Comparison of ENCODE assay signal across 14 mouse cellular contexts in the genomic region with DNA sequence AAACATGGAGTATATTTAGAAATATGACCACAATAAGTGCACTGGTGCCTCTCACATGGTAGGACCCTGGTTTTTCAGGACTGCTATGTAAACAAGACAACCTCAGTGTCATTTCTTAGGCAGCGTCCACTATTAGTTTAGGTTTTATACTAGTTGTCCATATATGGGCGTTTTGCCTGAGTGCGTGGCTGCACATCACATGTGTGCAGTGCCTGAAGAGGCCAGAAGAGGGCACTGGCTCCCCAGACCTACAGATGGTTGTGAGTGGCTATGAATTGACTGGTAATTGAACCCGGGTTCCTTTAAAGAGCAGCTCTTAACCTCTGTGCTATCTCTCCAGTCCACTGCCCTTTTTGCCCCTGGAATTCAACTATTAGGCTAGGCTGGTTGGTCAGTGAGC. TPM values are rescaled to one million over a fixed set of nuclear protein-coding genes. Genes with fewer than 3 reads are reported as not detected.
DNase-seq lines count a peak whose midpoint lies in the region; ATAC-seq and TF ChIP-seq lines count a peak whose summit lies in the region.
"Had no signal": no experiment of that assay in that cellular context is flagged by ENCODE, and none has a peak within 500 bp of the region (broad histone marks: within the 10 kb centered on the region; RNA-seq: fewer than 3 reads in every experiment).

No protein-coding gene starts in this region.

- H3K27me3 ChIP-seq in liver, embryonic 14.5 days (ENCODE audit: control insufficient read depth, insufficient read depth, low read length): no peaks in the 10 kb centered on the region
- no peaks in the 10 kb centered on the region for H3K27me3 ChIP-seq in liver, embryonic 12.5 days (replicated peaks)
- no peaks in the 10 kb centered on the region for H3K27me3 ChIP-seq in E14TG2a.4 (ENCODE audit: insufficient read depth, low read length)
- H3K27me3 ChIP-seq in midbrain, embryonic 13.5 days: no peaks in the 10 kb centered on the region
- H3K27me3 ChIP-seq: limb, embryonic 12.5 days had no signal

- DNase-seq in embryo, embryonic 9.5 days (ENCODE audit: extremely low spot score): peak; percentile 21
- DNase-seq in embryo, embryonic 11 days: no peak
- no peak for DNase-seq in liver, embryonic 14.5 days (ENCODE audit: low read depth in 3 of 3, low spot score in 3 of 3)
- DNase-seq in urinary bladder, postnatal 25 days (ENCODE audit: low spot score): no peak
- DNase-seq: gastrocnemius, postnatal 14 days; layer of hippocampus, adult 9-11 months had no signal

- 88% methylated on average over 4 of the region's 4 CpGs for WGBS in liver, embryonic 14.5 days (ENCODE audit: insufficient replicate concordance)
- 83% methylated on average over 4 of the region's 4 CpGs for WGBS in liver, embryonic 12.5 days (ENCODE audit: insufficient replicate concordance)
- 93% methylated on average over 4 of the region's 4 CpGs for WGBS in midbrain, embryonic 13.5 days

- H3K27ac ChIP-seq in liver, embryonic 14.5 days: no peak overlapping the region
- H3K27ac ChIP-seq in liver, embryonic 12.5 days: no peak overlapping the region
- H3K27ac ChIP-seq in midbrain, embryonic 13.5 days: no peak overlapping the region
- H3K27ac ChIP-seq: forebrain, embryonic 10.5 days; heart, embryonic 13.5 days; limb, embryonic 12.5 days had no signal

- TF ChIP-seq CTCF in liver, embryonic 14.5 days (IDR thresholded peaks at IDR 0.05; ENCODE audit: low read depth): peak; percentile 63
- peak; percentile 86 for TF ChIP-seq CTCF in E14TG2a.4 (conservative IDR thresholded peaks at IDR 0.05; ENCODE audit: low read length)

- no peak overlapping the region for H3K4me3 ChIP-seq in liver, embryonic 14.5 days (ENCODE audit: insufficient read depth in 1 of 2, low read depth in 2 of 2, low read length in 2 of 2)
- no peak overlapping the region for H3K4me3 ChIP-seq in liver, embryonic 12.5 days
- H3K4me3 ChIP-seq in E14TG2a.4 (replicated peaks; ENCODE audit: low read length): no peak overlapping the region
- no peak overlapping the region for H3K4me3 ChIP-seq in midbrain, embryonic 13.5 days (replicated peaks)
- H3K4me3 ChIP-seq: forebrain, embryonic 10.5 days; heart, embryonic 13.5 days; limb, embryonic 12.5 days had no signal

- ATAC-seq in liver, embryonic 14.5 days (ENCODE audit: insufficient read depth): no peak
- no peak for ATAC-seq in liver, embryonic 12.5 days
- ATAC-seq in common myeloid progenitor, adult 5-6 weeks (replicated peaks; ENCODE audit: low read depth, poor library complexity, severe bottlenecking): 0 out of 2 replicates have a peak, but pooled peaks have one; percentile 22
- ATAC-seq in midbrain, embryonic 13.5 days: no peak
- ATAC-seq: activated CD4-positive, CD25-positive, alpha-beta regulatory T cell, adult 4 months had no signal

- H3K9me3 ChIP-seq in liver, embryonic 14.5 days (ENCODE audit: control insufficient read depth, low read length): no peaks in the 10 kb centered on the region
- peaks cover 8% of the 10 kb centered on the region for H3K9me3 ChIP-seq in liver, embryonic 12.5 days (replicated peaks)
- H3K9me3 ChIP-seq in E14TG2a.4 (ENCODE audit: low read length): no peaks in the 10 kb centered on the region
- H3K9me3 ChIP-seq in midbrain, embryonic 13.5 days: no peaks in the 10 kb centered on the region
- H3K9me3 ChIP-seq: forebrain, embryonic 10.5 days; heart, embryonic 13.5 days had no signal

- no peaks in the 10 kb centered on the region for H3K4me1 ChIP-seq in liver, embryonic 14.5 days (replicated peaks; ENCODE audit: control insufficient read depth in 2 of 2, insufficient read depth in 2 of 2, low read length in 1 of 2)
- H3K4me1 ChIP-seq in liver, embryonic 12.5 days: peaks cover 14% of the 10 kb centered on the region; the same call in 1 of the 2 replicates
- H3K4me1 ChIP-seq in E14TG2a.4 (replicated peaks; ENCODE audit: low read depth, low read length): peaks cover 49% of the 10 kb centered on the region
- H3K4me1 ChIP-seq in midbrain, embryonic 13.5 days (replicated peaks): peaks cover 28% of the 10 kb centered on the region

- TF ChIP-seq EP300 in liver, embryonic 14.5 days (IDR thresholded peaks at IDR 0.05; ENCODE audit: low read depth): no peak

- H3K36me3 ChIP-seq in liver, embryonic 14.5 days (replicated peaks; ENCODE audit: control insufficient read depth, insufficient read depth, low read depth): no peaks in the 10 kb centered on the region
- H3K36me3 ChIP-seq in liver, embryonic 12.5 days: peaks cover 24% of the 10 kb centered on the region
- peaks cover 52% of the 10 kb centered on the region for H3K36me3 ChIP-seq in E14TG2a.4 (ENCODE audit: insufficient read depth, low read length)
- H3K36me3 ChIP-seq in midbrain, embryonic 13.5 days: peaks cover 8% of the 10 kb centered on the region

- no peak overlapping the region for H3K4me2 ChIP-seq in liver, embryonic 14.5 days (ENCODE audit: low read depth)
- H3K4me2 ChIP-seq in liver, embryonic 12.5 days: no peak overlapping the region
- H3K4me2 ChIP-seq in midbrain, embryonic 13.5 days (replicated peaks): no peak overlapping the region
- H3K4me2 ChIP-seq: heart, embryonic 13.5 days; limb, embryonic 12.5 days had no signal

- no peak overlapping the region for H3K9ac ChIP-seq in liver, embryonic 14.5 days (replicated peaks)
- H3K9ac ChIP-seq in liver, embryonic 12.5 days: no peak overlapping the region
- no peak overlapping the region for H3K9ac ChIP-seq in midbrain, embryonic 13.5 days (replicated peaks)
- H3K9ac ChIP-seq: heart, embryonic 13.5 days; limb, embryonic 12.5 days had no signal

RNA-seq across cellular contexts. Expression of a gene that starts 6.0 kb away (rescaled TPM):
- 0.06 and 0.07 TPM in 2 replicates for polyA plus RNA-seq in liver, embryonic 14.5 days (2012; rRNA removed)
- polyA plus RNA-seq in liver, embryonic 14.5 days (2014; fragmentation: Nextera tagmentation; extraction: Ambion mirVana): 0.20 TPM in 1 of 2 replicates, not detected in the other
- 0.39 and 0.51 TPM in 2 replicates for polyA plus RNA-seq in liver, embryonic 12.5 days (2016; fragmentation: Nextera tagmentation; extraction: Ambion mirVana)
- not detected in 2 replicates for total RNA-seq in common myeloid progenitor, adult 5-6 weeks (2017)
- 6.0 and 7.5 TPM in 2 replicates for polyA plus RNA-seq in midbrain, embryonic 13.5 days (2015; fragmentation: Nextera tagmentation; extraction: Ambion mirVana)
- polyA plus RNA-seq: activated CD4-positive, CD25-positive, alpha-beta regulatory T cell, adult 4 months had no signal

RNA-seq across cellular contexts. Expression of a gene that starts 11.9 kb away (rescaled TPM):
- polyA plus RNA-seq in liver, embryonic 14.5 days (2012; rRNA removed): 0.93 and 1.1 TPM in 2 replicates
- 1.0 and 1.3 TPM in 2 replicates for polyA plus RNA-seq in liver, embryonic 14.5 days (2014; fragmentation: Nextera tagmentation; extraction: Ambion mirVana)
- polyA plus RNA-seq in liver, embryonic 12.5 days (2016; fragmentation: Nextera tagmentation; extraction: Ambion mirVana): 0.72 and 0.75 TPM in 2 replicates
- 0.53 and 1.6 TPM in 2 replicates for total RNA-seq in common myeloid progenitor, adult 5-6 weeks (2017)
- polyA plus RNA-seq in midbrain, embryonic 13.5 days (2015; fragmentation: Nextera tagmentation; extraction: Ambion mirVana): 0.13 TPM in 1 of 2 replicates, not detected in the other
- polyA plus RNA-seq: activated CD4-positive, CD25-positive, alpha-beta regulatory T cell, adult 4 months had no signal

RNA-seq across cellular contexts. Expression of a gene that starts 39.4 kb away (rescaled TPM):
- polyA plus RNA-seq in liver, embryonic 14.5 days (2012; rRNA removed): 14.6 and 14.7 TPM in 2 replicates
- 18.4 and 20.1 TPM in 2 replicates for polyA plus RNA-seq in liver, embryonic 14.5 days (2014; fragmentation: Nextera tagmentation; extraction: Ambion mirVana)
- 18.3 and 19.3 TPM in 2 replicates for polyA plus RNA-seq in liver, embryonic 12.5 days (2016; fragmentation: Nextera tagmentation; extraction: Ambion mirVana)
- 4.9 and 5.4 TPM in 2 replicates for total RNA-seq in common myeloid progenitor, adult 5-6 weeks (2017)
- polyA plus RNA-seq in midbrain, embryonic 13.5 days (2015; fragmentation: Nextera tagmentation; extraction: Ambion mirVana): 1.7 TPM in 2 replicates

RNA-seq across cellular contexts. Expression of a gene that starts 43.4 kb away (rescaled TPM):
- 11.1 and 11.2 TPM in 2 replicates for polyA plus RNA-seq in liver, embryonic 14.5 days (2012; rRNA removed)
- polyA plus RNA-seq in liver, embryonic 14.5 days (2014; fragmentation: Nextera tagmentation; extraction: Ambion mirVana): 11.6 and 14.1 TPM in 2 replicates
- 30.6 and 33.5 TPM in 2 replicates for polyA plus RNA-seq in liver, embryonic 12.5 days (2016; fragmentation: Nextera tagmentation; extraction: Ambion mirVana)
- total RNA-seq in common myeloid progenitor, adult 5-6 weeks (2017): 49.9 and 55.0 TPM in 2 replicates
- 17.3 and 19.5 TPM in 2 replicates for polyA plus RNA-seq in midbrain, embryonic 13.5 days (2015; fragmentation: Nextera tagmentation; extraction: Ambion mirVana)
